Mouse (Mus musculus): ENCODE results near the gene Ccdc85c. TPM values are rescaled to one million over a fixed set of nuclear protein-coding genes. Genes with fewer than 3 reads are reported as not detected.

The Ccdc85c gene
- total RNA-seq, 2 experiments from 2014 or later = 0.38 TPM; not detected in 1

DNA sequence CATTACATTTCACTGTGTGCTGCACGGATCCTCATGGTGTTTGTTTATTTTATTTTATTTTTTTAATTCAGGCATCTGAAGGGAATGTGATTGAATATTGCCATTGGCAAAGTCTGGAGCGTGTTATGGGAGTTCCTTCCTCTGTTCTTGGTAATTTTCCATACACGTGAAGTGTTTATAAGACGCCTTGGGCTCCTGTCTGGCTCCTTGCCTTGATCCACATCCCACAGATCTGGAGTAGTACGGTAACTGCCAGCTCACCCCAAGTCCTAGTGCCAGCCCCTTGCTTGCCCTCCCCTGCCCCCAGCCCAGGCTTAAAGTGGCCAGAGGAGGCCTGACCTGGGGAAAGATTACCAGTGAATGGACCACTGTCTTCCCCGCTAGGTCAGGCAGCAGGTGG is 25.8 kb upstream of the Ccdc85c start:
- ATAC-seq (replicated peaks; ENCODE audit: low FRiP score, poor library complexity, severe bottlenecking) = no peak

- ATAC-seq (replicated peaks; ENCODE audit: low FRiP score, poor library complexity, severe bottlenecking) = no peak
These were observed 21.8 kb upstream of the Ccdc85c start for GRCm38 (mm10) chr12:108297033-108297432.

DNA sequence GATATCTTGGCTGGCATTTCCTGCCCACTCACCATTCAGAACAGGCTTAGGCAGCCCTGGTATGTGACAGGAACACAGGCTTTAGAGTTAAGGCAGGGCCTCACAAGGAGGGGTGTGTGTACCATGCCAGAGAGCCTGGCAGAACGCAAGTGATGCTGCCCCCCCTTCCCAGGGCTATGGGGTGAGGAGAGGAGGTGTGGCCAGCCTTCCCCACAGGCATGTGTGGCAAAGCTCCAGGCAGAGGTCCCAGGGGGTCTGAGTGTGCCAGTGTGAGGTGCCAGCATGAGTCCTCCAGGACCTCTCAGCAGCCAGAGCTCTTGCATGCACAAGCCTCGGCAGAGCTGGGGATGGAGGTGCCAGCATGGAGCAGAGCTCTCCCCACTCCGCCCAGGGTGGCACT is 19.4 kb upstream of the Ccdc85c start:
- ATAC-seq (replicated peaks; ENCODE audit: low FRiP score, poor library complexity, severe bottlenecking) = no peak

DNA sequence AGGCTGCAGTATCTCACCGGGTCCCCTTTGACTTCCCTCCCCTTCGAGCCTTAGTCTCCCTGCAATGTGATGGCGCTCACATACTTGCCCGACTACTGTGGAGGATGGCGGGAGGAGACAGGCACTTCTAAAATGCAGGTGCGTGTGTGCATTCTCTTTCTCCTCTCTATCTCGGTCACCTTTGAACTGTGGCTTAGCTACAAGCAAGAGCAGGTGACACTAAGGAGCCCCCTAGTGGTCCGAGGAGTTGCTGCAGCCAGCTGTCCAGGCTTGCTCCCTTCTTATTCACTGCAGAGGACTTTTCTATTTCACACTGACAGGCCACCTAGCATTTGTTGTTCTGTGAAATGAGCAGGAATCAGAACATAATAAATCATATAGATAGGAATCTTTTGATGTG is 17.7 kb upstream of the Ccdc85c start:
- no peak for ATAC-seq (replicated peaks; ENCODE audit: low FRiP score, poor library complexity, severe bottlenecking)

- no peak for ATAC-seq (replicated peaks; ENCODE audit: low FRiP score, poor library complexity, severe bottlenecking)
These were observed 17.2 kb upstream of the Ccdc85c start for GRCm38 (mm10) chr12:108292419-108292818.

- ATAC-seq (replicated peaks; ENCODE audit: low FRiP score, poor library complexity, severe bottlenecking) = no peak
These were observed 13.1 kb upstream of the Ccdc85c start for GRCm38 (mm10) chr12:108288127-108288880.

DNA sequence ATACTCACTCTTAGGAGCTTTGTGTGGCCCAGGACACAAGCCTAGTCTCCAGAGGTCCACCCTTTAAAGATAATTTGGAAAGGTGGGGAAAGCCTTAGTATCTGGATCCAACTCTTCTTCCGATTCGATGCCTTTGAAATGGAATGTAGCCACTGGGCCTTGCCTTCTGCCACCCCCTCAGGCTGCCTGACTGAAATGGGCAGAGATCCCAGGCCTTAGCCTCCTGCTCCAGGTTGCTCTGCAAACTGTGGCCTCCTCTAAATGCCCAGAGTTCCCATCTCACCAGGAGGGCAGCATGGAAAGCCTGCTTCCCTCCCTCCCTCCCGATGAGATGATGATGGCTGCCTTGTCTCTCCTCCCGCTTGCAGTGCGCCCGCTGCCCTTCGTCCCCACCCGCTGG is 11.8 kb upstream of the Ccdc85c start:
- no peak for ATAC-seq (replicated peaks; ENCODE audit: low FRiP score, poor library complexity, severe bottlenecking)

GRCm38 (mm10) chr12:108286381-108286780 is 11.2 kb upstream of the Ccdc85c start:
- no peak for ATAC-seq (replicated peaks; ENCODE audit: low FRiP score, poor library complexity, severe bottlenecking)

DNA sequence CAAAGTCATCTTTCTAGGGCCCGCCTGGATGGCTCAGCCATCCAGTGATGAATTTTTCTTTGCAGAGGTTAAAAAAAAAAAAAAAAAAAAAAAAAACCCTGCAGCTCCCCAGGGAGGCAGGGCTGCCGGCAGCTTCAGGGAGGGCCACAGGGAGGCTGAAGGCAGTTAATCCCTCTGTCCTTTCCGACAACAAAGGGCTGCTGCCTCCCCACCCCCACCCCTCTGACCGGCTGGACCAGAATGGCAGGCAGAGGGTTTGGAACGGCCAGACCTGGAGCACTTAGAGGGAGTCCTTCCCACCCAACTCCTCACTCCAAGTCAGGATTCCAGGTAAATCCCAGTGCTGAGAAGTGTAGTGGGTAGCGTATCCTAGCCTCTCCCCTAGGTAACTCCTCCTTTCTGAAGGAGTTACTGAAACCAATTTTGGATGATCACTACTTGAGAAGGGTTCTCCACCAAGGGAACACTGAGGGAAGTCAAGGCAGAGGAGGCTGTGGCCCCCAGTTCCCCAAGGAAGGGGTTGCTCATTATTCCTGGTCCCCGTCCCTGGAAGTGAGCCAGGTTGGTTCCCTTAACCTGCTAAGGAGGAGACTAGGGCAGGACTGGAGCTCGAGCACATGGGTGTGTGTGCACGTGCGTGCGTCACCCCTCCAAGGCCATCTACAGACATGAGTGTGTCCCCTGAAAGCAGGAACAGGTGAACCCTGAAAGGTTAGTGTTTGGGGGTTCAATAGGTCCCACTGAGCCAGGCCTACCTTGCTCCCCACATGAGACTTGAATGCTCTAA is 10.2 kb upstream of the Ccdc85c start:
- no peak for ATAC-seq (replicated peaks; ENCODE audit: low FRiP score, poor library complexity, severe bottlenecking)

DNA sequence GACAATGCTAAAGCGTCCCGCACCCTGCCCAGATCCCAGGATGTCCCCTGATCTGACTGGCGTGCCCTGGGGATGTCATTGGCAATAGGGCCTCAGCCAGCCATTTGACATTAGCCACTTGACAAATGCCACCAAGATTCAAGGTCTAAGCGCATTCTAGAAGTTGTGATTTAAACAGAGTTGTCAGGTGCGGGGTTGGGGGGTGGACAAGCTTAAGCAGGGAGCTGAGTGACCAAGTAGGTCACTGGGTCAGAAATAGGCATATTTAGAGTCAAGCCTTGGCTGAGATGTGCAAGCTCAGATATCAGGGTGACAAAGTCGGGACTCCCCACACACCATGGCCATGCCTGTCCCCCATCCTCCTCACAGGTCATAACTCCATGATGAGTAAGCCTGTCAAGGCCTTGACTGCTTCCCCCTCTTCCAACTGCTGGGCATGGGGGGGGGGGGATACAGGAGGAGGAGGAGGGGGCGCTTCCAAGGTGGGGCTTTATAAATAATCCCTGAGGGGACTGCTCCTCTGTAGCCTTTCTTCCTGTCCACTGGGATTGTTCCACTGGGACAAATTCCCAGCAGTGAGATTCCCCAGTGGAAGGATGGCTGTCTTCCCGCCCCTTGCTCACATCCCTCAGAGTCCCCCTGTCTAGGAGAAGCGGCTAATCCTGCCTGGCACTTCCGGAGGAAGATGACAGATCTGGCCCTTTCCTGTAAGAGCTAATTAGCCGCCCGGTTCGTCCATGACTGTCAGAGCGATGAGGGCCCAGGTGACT is 9.4 kb upstream of the Ccdc85c start:
- no peak for ATAC-seq (replicated peaks; ENCODE audit: low FRiP score, poor library complexity, severe bottlenecking)

DNA sequence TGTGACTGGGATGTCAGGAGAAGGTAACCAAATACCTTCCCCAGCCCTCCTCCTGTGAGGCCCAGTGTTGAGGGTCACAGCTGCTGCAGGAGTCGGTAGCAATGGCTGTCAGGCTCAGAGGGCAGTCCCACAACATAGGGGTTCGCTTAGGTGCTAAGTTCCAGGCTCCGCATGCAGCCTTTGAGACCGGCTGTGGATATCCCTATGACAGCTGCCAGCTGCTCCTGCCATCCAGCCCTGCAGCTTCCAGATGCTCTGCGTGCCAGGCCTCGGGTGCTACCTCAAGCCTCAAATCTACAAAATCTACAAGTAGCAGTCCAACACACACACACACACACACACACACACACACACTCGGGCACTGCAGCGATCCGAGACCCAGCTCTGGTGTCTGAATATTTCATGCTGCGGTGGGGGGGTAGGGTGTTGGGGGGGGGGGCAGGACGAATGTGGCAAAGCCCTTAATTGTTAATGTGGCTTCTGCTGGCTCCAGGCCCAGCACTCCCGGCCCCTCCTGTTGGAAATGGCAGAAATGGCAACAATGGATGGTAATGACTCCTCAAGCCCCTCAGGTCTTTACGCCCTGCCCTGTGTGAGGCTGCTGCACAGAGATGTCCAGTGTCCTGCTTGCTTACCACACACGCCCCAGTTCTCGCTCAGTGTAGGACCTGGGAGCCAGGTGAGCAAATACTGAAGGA is 3.1 kb upstream of the Ccdc85c start:
- no peak for ATAC-seq (replicated peaks; ENCODE audit: low FRiP score, poor library complexity, severe bottlenecking)

GRCm38 (mm10) chr12:108277341-108277841 is 2.2 kb upstream of the Ccdc85c start:
- ATAC-seq (replicated peaks; ENCODE audit: low FRiP score, poor library complexity, severe bottlenecking) = no peak

DNA sequence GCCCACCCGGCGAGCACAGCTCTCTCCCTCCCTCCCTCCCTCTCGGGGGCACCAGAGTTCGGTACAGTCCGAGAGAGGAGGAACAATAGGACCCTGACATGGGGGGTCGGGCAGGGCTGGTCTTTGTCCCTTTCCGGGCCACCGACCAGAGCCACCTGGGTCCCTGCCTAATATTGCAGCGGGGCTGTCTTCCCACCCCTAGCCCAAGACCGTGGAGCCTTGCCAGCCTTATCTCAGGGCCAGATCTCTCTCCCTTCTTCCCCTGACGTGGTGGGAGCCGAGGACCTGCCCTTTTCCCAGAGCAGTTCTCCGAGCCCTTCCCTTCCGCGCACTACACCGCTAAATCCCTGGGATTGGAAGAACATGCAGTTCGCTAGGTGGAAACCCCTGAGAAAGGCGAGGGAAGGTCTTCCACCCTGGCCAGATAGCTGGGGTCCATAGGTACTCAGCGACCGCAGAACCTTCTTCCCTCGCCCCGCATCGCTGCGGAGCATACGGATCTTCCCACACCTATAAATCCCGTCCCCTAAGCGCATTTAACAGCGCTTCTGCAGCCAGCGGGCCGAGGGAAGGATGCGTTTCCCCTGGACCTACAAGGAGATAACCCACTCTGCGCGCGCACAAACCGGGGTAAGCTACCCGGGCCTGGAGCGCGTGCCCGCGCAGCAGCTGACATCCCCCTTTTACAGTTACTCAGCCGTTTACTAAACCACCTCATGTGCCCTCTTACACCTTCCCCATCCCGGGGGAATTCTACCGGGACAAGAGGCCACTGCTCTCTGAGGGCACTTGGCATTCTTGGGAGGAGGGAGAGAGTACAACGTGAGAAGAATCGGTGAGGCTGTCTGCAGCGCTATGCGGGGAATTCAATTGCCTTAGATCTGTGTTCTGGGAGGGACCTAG is 946 bp upstream of the Ccdc85c start:
- ATAC-seq (replicated peaks; ENCODE audit: low FRiP score, poor library complexity, severe bottlenecking) = no peak

- ATAC-seq (replicated peaks; ENCODE audit: low FRiP score, poor library complexity, severe bottlenecking) = no peak
These were observed 274 bp upstream of the Ccdc85c start for GRCm38 (mm10) chr12:108275508-108275890.

DNA sequence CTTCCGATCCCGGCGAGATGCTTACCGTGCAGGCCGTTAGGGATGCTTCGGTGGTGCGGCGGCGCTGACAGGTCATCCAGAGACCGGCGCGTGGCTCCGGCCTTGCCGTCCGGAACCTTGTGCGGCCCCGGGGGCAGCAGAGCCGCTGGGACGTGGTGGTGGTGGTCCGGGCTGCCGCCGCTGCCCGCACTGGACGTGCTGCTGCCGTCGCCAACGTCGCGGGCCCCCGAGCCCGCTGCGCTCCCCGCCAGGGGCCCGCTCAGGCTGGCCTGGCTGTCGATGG is 971 bp downstream of the Ccdc85c start:
- ATAC-seq (replicated peaks; ENCODE audit: low FRiP score, poor library complexity, severe bottlenecking) = no peak

- ATAC-seq (replicated peaks; ENCODE audit: low FRiP score, poor library complexity, severe bottlenecking) = no peak
These were observed 1.5 kb downstream of the Ccdc85c start for GRCm38 (mm10) chr12:108273466-108274312.

GRCm38 (mm10) chr12:108272143-108272635 is 3.0 kb downstream of the Ccdc85c start:
- ATAC-seq (replicated peaks; ENCODE audit: low FRiP score, poor library complexity, severe bottlenecking) = no peak

Data from erythroblast, adult 5-6 weeks (primary cell).